Mouse (Mus musculus) right cerebral cortex, postnatal 14 days (tissue): ENCODE results near the gene Sema5b.
A peak's percentile ranks its signal among the peaks of the same experiment; 100 is the strongest.

ENCODE experiments used
- DNase-seq: peaks from one replicate; pipeline ENCODE4 v3.0.0; 2022

Gene Sema5b

DNA sequence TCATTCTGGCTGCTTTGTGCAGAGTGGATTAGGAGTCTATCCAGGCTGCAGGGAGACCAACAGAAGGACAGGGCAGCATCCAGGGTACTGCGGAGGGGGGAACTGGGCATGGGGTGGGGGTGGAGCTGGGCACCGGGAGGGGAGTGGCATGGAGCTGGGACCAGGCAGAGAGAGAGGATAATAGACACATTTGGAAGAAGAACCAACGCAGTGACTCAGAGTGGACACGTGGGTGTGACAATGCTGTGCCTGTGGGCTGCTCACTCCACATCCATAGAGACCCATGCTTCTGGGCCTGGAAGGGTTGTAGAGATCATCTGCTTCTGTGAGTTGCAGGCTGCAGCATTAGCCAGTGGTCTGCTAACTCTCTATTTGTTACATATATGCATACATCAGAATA, 107.9 kb downstream of the Sema5b start:
- no peak for DNase-seq

DNA sequence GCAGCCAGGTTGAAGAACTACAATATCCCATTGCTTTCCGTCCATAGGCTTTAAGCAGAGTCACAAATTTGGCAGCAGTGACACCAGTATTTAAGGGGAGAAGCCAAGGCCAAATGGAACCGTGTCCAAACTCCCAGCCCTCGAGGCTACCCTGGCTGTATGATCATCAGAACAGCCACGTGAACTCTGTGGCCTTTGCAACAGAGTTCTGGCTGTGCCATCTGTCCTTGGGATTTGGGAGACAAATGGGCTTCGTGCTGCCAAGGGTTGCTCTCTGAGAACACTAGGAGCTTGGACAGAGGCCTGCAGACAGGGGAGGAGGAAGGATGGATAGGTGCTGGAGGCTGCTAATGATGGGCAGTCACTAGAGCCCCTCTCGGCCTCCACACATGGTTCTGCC, 111.3 kb downstream of the Sema5b start:
- no peak for DNase-seq

DNA sequence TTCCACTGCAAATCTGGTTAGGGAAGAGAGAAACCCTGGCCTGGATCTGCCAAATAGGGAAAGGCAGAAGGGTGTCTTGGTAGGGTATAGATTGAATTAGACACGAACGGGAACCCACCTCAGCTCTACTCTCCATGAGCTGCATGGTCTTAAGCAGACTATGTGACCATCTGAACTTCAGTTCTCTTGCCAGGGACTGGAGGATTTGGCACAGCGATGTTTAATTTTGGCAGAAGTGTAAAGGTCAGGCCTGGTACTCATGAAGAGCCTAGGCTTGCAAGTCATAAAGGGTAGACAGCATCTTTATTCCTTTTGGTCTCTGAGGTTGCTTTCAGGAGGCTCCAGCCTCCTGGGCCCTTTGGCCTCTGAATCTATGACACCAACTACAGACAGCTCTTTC, 111.8 kb downstream of the Sema5b start:
- DNase-seq: no peak

DNA sequence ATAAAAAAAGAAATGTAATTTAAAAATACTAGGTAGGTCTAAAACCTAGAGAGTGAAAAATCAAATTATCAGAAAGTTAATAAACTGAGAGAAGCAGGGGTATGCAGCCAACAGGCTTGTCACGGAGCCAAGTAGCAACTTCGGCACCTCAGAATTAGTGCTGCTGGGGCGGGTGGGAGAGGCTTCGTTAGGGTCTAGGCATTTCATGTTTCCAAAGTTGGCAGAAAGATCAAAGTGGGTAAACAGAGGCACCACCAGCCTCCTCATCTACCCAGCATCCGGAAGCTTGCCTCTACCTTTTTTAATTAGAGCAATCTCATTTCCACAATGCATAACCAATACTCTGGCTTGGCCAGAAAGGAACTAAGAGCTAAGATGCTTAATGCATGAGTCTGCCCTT, 113.0 kb downstream of the Sema5b start:
- DNase-seq: no peak

DNA sequence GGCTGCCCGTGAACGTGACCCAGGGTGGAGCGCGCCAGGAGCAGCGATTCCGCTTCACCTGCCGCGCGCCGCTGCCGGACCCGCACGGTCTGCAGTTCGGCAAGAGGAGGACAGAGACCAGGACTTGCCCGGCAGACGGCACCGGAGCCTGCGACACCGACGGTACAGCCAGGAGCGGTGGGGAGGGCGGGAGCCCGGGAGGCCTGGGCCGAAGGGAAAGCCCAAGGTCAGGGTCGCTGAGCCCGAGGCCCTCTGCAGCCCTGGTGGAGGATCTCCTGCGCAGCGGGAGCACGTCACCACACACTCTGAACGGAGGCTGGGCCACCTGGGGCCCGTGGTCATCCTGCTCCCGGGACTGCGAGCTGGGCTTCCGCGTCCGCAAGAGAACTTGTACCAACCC, 119.3 kb downstream of the Sema5b start:
- DNase-seq: no peak

DNA sequence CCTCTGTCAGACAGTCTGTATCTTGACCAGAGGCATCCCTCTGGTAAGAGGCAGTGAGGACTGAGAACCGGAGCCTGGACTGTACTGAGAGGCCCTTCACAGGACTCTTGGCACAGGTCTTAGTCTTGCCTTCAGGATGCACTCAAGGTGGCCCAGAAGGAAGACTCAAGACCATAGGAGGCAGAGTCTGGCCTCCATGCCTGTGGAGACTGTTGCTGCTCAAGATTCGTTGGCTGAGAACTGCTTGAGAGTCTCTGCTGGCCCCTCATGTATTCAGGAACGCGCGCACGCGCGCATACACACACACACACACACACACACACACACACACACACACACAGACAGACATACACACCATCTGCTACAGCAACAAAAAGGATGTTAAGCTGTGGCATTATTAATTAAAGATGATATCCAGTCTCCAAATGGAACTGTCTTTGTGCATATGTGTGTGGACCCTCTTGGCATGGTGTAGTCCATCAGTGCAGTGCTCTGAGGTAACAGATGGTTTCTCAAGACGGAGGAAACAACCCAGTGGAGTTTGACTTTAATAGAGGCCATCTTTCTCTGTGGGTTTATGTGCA, 123.0 kb downstream of the Sema5b start:
- no peak for DNase-seq

DNA sequence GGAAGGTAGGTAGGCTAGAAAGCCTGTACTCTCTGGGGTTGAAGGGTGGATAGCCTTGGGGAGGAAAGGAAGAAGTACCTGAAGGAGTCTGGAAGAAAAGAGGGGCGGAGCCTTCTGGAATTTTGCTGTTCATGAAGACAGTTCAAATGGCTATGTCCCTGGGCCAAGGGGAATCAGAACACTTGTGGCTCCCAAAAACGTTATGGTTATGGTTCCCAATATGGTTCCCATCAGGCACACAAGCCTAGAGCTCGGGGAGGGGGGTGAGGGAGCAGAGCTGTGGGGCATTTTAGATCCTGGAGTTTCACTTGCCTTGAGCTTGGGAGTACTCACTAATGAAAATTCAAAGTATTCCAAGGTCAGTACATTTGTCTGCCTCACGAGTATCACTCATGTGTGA, 123.9 kb downstream of the Sema5b start:
- DNase-seq: no peak

DNA sequence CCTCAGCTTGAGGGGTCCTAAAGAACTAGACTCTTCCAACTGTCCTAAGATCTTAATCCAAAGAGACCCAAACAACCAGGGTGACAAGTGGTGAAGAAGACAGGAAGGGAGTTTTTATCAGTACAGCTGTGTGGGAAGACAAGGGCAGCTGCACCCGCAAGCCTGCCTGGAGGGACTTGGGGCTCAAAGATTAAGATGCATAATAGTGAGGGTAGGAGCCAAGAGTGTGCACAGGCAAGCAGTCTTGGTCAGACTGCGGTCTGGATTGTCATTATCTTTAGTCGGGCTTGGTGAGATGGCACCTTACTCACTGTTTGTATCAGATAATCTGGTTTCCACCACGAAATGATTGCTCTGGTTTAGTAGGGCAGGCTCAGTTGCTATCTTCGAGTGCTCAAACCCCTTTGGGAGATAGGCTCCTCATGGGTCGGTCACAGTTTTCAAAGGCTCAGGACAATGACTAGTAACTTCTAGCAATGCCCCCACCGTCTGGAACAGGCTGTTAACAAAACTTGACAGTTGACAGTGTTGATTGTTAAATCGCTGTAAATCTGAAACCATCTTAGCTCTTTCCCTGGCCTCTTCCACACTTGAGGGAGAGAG, 136.7 kb downstream of the Sema5b start:
- no peak for DNase-seq

DNA sequence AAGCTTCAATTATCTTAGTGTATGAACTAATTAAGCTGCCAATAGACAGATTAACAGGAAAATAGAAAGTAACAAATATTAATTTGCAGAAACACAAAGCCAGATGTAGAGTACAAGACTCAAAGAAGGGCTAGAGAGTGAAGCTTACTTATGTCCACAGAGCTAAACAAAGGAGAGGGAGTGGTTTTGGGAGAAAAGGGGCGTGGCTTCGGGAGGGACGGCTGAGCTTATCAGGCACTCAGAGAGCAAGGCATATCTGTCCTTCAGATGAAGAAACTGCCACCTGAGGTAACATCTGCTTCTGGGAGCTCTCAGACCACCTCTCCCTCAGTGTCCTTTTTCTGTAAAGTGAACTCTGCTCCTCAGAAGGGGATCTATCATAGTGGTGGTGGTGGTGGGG, 137.5 kb downstream of the Sema5b start:
- DNase-seq: no peak

DNA sequence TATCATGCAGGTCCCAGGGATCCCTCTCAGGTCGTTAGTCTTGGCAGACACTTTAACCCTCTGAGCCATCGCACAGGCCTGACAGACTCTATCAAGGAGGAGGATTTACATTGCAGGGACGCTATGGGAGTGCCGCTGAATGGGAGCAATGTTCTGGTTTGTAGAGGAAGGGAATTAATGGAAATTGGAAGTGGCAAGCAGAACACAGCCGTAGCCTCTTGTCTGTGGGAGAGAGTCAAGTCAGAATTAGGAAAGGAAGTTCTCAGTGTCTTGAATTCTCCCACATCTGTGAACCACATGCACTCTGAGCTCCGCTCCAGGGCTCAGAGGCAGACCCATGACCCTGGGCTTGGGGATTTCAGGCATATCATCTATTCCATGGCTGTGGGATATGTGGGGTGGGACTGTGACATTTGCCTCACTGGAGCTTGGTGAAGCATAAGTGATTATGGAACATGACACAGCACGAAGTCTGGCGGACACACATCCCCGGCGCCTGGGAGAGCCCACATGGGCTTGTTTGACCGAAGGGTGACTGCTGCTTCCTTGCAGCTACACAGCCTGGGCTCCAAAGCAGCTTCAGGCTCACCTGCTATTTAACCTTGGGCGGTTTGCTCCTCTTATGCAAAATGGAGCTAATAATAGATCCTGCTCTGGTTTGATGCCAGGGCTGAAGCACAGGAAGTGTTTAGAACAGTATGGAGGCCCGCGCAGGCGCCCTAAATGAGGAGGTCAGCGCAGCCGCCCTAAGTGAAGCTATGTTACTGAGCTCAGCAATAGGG, 140.6 kb downstream of the Sema5b start:
- DNase-seq: no peak

DNA sequence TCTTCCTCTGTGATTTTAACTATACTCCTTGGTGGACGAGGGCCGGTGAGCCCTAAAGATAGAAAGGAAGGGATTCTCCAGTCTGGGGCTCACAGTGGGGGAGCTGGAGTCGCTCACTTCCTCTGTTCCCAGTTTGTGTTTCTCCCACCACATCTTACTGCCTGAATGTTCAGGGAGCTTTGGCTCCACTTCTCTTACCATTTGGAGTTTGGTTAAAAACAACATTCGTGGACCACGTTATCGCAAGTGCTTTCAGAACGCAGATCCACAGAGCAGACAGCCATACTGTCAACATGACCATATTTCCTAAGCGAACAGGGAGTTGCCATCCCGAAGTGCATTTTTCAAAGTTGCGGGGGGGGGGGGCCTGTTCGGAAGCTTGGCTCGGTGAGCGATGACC, 144.1 kb downstream of the Sema5b start:
- no peak for DNase-seq

DNA sequence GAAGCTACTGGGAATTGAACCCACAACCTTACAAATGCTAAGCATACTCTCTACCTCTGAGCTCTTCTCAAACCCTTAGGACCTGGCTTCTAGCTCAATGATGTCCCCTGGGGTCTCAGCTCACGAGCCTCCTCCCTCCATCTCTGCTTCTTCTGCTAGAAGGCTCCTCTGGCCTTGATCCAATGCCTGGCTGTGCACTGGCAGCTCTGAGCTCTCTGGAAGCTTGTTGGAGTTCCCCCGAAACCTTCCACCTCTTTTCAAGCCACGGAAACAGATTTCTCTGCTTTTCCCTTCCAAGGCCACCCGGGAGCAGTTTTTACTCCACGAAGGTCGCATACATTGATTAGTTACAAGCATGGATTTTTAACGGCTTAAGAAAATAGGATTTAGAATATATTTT, 145.5 kb downstream of the Sema5b start:
- DNase-seq: no peak

DNA sequence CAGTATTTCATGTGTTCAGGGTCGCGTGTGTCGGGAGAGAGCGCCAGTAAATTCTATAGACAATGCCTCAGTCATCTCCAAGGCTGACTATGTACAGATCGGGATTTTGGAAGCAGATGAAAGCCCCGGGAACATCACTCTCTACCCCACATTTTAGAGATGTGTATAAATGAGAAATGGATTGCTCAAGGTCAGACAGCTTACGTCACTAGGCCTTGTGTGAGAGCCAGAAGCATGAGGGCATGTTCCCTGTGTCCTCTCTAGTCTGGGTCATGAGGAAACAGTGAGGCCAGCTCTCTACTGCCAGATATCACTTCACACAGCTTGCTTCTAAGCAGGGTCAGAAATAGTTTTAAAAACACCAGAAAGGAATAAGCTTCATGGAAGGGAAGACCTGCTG, 150.7 kb downstream of the Sema5b start:
- no peak for DNase-seq

DNA sequence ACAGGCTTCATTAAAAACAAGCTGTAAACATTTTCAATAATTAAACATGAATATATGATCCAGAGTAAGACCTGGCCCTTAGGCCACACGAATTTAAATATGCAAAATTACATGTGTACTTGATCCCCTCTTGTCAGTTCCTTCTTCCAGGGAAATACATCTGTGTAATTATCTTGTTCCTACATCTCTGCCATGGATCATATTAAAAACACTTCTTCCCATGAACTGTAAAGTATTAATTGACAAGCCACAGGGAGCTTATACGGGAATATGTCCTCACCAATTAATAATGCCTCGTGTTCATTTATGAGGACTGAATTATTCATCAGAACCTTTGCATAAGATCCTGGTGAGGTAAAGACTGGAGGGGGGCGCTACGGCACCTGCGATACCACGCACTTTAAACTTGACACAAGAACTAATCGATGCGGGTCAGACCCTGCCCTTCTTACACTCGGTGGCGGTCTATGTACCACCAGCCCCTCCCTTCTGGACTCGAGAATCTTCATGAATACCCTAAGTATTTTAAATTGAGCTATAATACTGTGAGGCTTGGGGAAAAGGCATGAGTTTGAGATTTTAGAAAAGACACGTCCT, 153.4 kb downstream of the Sema5b start:
- DNase-seq: no peak

DNA sequence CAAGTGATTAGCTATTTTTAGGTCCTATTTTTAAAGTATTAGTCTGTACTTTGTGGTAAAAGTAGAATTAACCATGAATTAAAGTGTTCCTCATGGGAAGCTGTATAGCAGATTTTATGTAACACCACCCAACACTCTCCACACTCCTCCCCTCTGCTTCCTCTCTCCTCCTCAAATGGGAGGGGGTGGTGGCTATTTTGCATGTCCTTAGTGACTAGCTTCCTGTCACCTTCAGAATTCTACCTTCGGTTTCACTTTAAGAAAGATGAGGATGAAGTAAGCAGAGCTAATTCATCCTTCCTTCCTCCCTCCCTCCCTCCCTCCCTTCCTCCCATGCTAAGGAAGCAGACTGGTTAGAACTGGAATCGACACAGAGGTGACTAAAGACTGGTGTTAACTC, 155.2 kb downstream of the Sema5b start:
- DNase-seq: no peak

DNA sequence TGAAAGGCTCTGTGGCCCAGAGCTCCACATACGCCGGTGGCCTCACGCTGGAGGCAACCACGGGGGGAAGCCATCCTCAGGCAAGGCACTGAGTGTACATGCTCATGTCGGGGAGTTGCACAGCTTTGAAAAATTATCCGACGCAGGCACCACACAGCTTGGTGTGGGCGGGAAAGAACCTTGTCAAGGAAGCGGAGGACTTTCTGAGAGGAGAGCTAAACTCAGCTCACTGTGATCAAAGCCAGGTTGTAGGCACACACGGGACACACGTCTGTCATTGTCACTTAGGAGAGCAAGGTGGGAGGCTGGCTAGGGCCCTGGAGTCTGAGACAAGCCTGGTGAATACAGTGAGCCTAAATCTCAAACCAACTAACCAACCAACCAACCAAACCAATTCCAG, 160.9 kb downstream of the Sema5b start:
- DNase-seq: peak; percentile 50

DNA sequence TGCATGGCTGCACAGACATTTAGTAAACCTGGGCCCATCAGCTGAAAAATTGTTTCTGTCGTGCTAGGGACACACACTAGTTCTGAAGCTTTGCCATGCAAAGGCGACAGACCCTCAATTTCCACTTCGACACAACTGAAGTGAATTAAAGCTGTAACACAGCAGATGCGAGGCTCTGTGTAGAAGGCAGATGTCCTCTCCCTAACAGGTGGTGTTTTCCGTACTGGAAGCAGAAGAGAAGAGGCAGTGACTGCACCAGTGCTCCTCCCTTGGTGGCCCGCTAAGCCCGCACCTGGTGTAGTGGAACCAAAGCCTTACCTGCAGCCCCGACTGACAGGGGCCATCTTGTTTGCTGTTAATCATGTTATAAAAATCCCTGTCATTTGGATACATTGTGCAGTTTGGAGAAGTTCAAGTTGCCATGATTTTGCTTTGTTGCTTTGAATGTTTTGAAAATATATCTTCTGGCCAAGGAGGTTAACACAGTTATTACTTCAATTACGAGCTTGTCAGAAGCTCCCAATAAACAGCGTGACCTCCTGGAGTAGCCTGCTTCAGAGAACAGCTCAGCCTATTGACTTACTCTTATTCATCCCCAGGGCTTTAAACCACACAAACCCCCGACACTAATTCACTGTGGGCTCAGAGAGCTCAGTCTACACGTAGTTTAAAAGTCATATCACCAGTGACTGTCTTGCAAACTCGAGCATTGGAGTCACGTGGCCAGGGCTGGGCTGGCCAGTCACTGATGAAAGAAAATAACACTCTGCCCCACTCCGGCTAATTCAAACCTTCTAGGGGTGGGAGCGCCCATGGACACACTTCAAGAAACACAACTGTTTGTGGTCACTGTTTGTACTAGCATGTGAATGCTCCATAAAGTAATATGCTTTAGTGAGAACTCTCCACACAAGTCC, 163.1 kb downstream of the Sema5b start:
- DNase-seq: no peak

DNA sequence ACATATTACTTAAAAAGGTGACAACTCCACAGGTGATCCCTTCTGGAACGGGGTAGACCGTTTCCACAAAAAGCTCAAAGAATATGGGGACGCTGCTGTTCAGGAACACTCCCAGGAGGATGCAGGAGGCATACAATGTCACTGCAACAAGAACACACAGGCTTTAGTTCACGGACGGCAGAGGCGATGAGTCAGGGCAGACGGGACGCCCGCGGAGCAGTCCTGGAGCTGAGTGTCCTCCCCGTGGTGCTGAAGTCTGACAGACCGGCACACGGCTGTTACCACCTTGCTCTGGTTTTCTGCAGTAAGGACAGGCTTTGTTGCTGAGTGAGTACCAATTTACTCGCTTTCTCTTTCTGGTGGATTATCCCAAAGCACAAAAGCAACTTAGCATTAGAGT, 163.9 kb downstream of the Sema5b start:
- DNase-seq: no peak

DNA sequence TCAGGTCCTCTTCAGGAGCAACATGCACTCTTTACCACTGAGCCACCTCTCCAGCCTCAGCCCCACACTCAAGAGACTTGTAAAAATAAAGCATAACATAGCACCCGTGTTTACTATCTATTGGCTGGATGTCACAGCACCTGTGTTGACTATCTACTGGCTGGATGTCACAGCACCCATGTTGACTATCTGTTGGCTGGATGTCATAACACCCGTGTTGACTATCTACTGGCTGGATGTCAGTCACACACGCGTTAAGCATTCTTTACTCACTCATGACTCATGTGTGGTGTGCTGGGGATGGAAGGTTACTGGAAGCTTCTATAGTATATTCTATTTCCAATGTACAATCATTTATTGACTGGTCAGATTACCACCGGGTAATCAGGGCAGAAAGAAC, 166.1 kb downstream of the Sema5b start:
- no peak for DNase-seq

DNA sequence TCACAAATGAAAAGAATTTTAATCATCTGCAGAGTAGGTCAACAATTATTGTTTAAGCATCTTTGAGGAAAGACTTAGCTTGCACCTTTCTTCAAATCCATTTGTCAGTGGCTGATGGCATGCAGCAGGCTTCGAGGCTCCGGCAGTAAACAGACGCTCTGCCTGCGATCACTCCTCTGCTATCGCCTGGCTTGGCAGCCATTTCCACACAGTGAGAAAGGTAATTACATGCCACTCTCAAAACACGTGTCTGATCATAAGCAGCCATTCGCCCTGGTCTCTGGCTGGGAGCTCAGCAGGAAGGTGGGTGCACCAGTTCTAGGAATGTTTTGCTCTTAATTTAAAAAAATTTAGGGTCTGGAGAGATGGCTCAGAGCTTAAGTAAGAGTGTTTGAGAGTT, 170.1 kb downstream of the Sema5b start:
- no peak for DNase-seq

DNA sequence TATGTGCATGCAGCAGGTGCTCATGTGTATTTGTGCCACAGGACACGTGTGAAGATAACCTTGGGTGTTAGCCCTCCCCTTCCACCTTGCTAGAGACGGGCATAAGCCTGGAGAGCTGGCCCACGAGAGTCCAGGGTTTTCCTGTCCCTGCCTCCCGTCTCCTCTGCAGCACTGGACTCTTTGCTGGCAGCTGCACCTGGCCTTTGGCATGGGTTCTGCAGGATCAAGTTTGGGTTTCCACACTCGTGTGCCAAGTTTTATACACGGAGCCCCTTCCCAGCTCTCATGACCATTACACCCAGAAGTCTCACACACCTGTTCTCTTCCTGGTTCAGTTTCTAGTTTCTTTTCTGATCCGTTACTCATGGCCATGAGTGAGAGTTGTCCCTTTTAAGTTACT, 172.7 kb downstream of the Sema5b start:
- no peak for DNase-seq
